Mouse (Mus musculus) CH12.LX (cell line): Measurements from ENCODE around the gene Larp4. TPM values are rescaled to one million over a fixed set of nuclear protein-coding genes. Genes with fewer than 3 reads are reported as not detected.

Experiments
- DNase-seq: peaks from one replicate; pipeline ENCODE4 v3.0.0-alpha.2; 2013; ENCODE audit errors: extremely low read depth
- H3K27ac ChIP-seq: 2 replicates; pipeline ENCODE4 v1.5.1; 2012; ENCODE audit warnings: low read depth, mild to moderate bottlenecking, control low read depth, moderate library complexity; ENCODE audit not compliant: insufficient read depth
- H3K27me3 ChIP-seq: replicated peaks from 2 replicates; pipeline ENCODE3; 2012; ENCODE audit warnings: inconsistent platforms
- H3K36me3 ChIP-seq, 2 experiments: replicated peaks in 1 of 2; 2 replicates each; pipeline versions ENCODE3 to v1.6.1; 2012; ENCODE audit warnings: inconsistent platforms in 1 of 2, low read length in 1 of 2, mild to moderate bottlenecking in 1 of 2, mixed read lengths in 1 of 2, moderate library complexity in 1 of 2; ENCODE audit not compliant: control insufficient read depth in 1 of 2, insufficient read depth in 1 of 2
- H3K4me1 ChIP-seq, 2 experiments: 2 replicates each; pipeline ENCODE4 v1.6.1; 2012; ENCODE audit warnings: inconsistent platforms in 1 of 2, moderate library complexity in 1 of 2; ENCODE audit not compliant: insufficient read depth in 2 of 2, control insufficient read depth in 1 of 2
- H3K4me2 ChIP-seq: 2 replicates; pipeline ENCODE4 v1.6.1; 2012; ENCODE audit warnings: low read depth, mild to moderate bottlenecking, control low read depth; ENCODE audit not compliant: poor library complexity, insufficient read depth, severe bottlenecking
- H3K4me3 ChIP-seq, 3 experiments: fragments of 150-350 bp in 1 of 3; sonication (generic) in 1 of 3; replicated peaks in 1 of 3; 2 replicates each; pipeline versions ENCODE3 to v1.5.1; 2011 to 2012; ENCODE audit warnings: low read depth in 2 of 3, low read length in 2 of 3, mild to moderate bottlenecking in 2 of 3, moderate library complexity in 2 of 3, control low read depth in 1 of 3, improper control_type of control experiment in 1 of 3, inconsistent platforms in 1 of 3, mixed read lengths in 1 of 3; ENCODE audit not compliant: poor library complexity in 1 of 3
- H3K79me2 ChIP-seq: replicated peaks from 2 replicates; pipeline ENCODE4 v1.6.1; 2012; ENCODE audit warnings: mild to moderate bottlenecking, moderate library complexity; ENCODE audit not compliant: control insufficient read depth, poor library complexity, insufficient read depth, severe bottlenecking; ENCODE audit errors: extremely low read depth
- H3K9ac ChIP-seq: 2 replicates; pipeline ENCODE4 v1.6.1; 2012; ENCODE audit warnings: low read depth, mild to moderate bottlenecking, control low read depth, moderate library complexity; ENCODE audit not compliant: insufficient read depth
- H3K9me3 ChIP-seq: replicated peaks from 2 replicates; pipeline ENCODE3; 2012; ENCODE audit warnings: low read length, inconsistent platforms, mixed read lengths
- BHLHE40 ChIP-seq: IDR thresholded peaks from 2 replicates; pipeline ENCODE4 v1.6.1; 2011; ENCODE audit warnings: mild to moderate bottlenecking, low read depth, low read length, improper control_type of control experiment
- CHD1 ChIP-seq: IDR thresholded peaks from 2 replicates; pipeline ENCODE4 v1.6.1; 2012; ENCODE audit warnings: low read depth, low read length, improper control_type of control experiment, inconsistent platforms
- CHD2 ChIP-seq: IDR thresholded peaks from 2 replicates; pipeline ENCODE4 v1.6.1; 2011; ENCODE audit warnings: low read length, improper control_type of control experiment
- E2F4 ChIP-seq: IDR thresholded peaks from 2 replicates; pipeline ENCODE4 v1.6.1; 2011; ENCODE audit warnings: low read depth, low read length, improper control_type of control experiment; ENCODE audit not compliant: insufficient replicate concordance
- ELF1 ChIP-seq: IDR thresholded peaks from 2 replicates; pipeline ENCODE4 v1.6.1; 2014; ENCODE audit warnings: low read depth, mild to moderate bottlenecking, inconsistent platforms, low read length, improper control_type of control experiment
- EP300 ChIP-seq: IDR thresholded peaks from 2 replicates; pipeline ENCODE4 v1.6.1; 2011; ENCODE audit warnings: low read length, improper control_type of control experiment
- HCFC1 ChIP-seq: IDR thresholded peaks from 2 replicates; pipeline ENCODE4 v1.6.1; 2012; ENCODE audit warnings: low read depth, mild to moderate bottlenecking, inconsistent platforms, low read length, improper control_type of control experiment
- JUND ChIP-seq: conservative IDR thresholded peaks from 2 replicates; pipeline ENCODE4 v1.6.1; 2011; ENCODE audit warnings: low read depth, low read length, improper control_type of control experiment
- MAFK ChIP-seq: IDR thresholded peaks from 2 replicates; pipeline ENCODE4 v1.6.1; 2011; ENCODE audit warnings: low read length, improper control_type of control experiment; ENCODE audit not compliant: insufficient replicate concordance
- MAX ChIP-seq: IDR thresholded peaks from 2 replicates; pipeline ENCODE4 v1.6.1; 2011; ENCODE audit warnings: low read length, improper control_type of control experiment
- MXI1 ChIP-seq: IDR thresholded peaks from 2 replicates; pipeline ENCODE4 v1.6.1; 2011; ENCODE audit warnings: mild to moderate bottlenecking, low read depth, low read length, improper control_type of control experiment
- MYC ChIP-seq: IDR thresholded peaks from 2 replicates; pipeline ENCODE4 v1.6.1; 2011; ENCODE audit warnings: low read depth, mild to moderate bottlenecking, improper control_type of control experiment, low read length
- NELFE ChIP-seq: IDR thresholded peaks from 2 replicates; pipeline ENCODE4 v1.6.1; 2011; ENCODE audit warnings: low read depth, low read length, improper control_type of control experiment
- NRF1 ChIP-seq: IDR thresholded peaks from 2 replicates; pipeline ENCODE4 v1.6.1; 2014; ENCODE audit warnings: low read depth, mild to moderate bottlenecking, inconsistent platforms, low read length, improper control_type of control experiment, moderate library complexity
- PAX5 ChIP-seq: IDR thresholded peaks from 2 replicates; pipeline ENCODE4 v1.6.1; 2012; ENCODE audit warnings: low read length, inconsistent platforms, mixed read lengths
- POLR2A ChIP-seq: IDR thresholded peaks from 2 replicates; pipeline ENCODE4 v1.6.1; 2011; ENCODE audit warnings: low read depth, mild to moderate bottlenecking, improper control_type of control experiment, low read length
- POLR2AphosphoS2 ChIP-seq: IDR thresholded peaks from 2 replicates; pipeline ENCODE4 v1.6.1; 2011; ENCODE audit warnings: low read depth, low read length, improper control_type of control experiment
- RAD21 ChIP-seq: IDR thresholded peaks from 2 replicates; pipeline ENCODE4 v1.6.1; 2011; ENCODE audit warnings: low read depth, mild to moderate bottlenecking, low read length, improper control_type of control experiment, moderate library complexity
- SMC3 ChIP-seq: IDR thresholded peaks from 2 replicates; pipeline ENCODE4 v1.6.1; 2011; ENCODE audit warnings: low read depth, low read length, improper control_type of control experiment
- TCF12 ChIP-seq: IDR thresholded peaks from 2 replicates; pipeline ENCODE4 v1.6.1; 2014; ENCODE audit warnings: low read depth, mild to moderate bottlenecking, inconsistent platforms, low read length, improper control_type of control experiment
- UBTF ChIP-seq: IDR thresholded peaks from 2 replicates; pipeline ENCODE4 v1.6.1; 2012; ENCODE audit warnings: low read depth, mild to moderate bottlenecking, inconsistent platforms, low read length, improper control_type of control experiment, moderate library complexity
- USF2 ChIP-seq: conservative IDR thresholded peaks from 2 replicates; pipeline ENCODE4 v1.6.1; 2011; ENCODE audit warnings: low read depth, low read length, improper control_type of control experiment
- ZC3H11A ChIP-seq: IDR thresholded peaks from 2 replicates; pipeline ENCODE4 v1.6.1; 2012; ENCODE audit warnings: low read depth, mild to moderate bottlenecking, inconsistent platforms, low read length, improper control_type of control experiment
- ZKSCAN1 ChIP-seq: IDR thresholded peaks from 2 replicates; pipeline ENCODE4 v1.6.1; 2012; ENCODE audit warnings: low read depth, inconsistent platforms, low read length, improper control_type of control experiment, borderline replicate concordance
- ZNF384 ChIP-seq: IDR thresholded peaks from 2 replicates; pipeline ENCODE4 v1.6.1; 2012; ENCODE audit warnings: low read depth, low read length, improper control_type of control experiment, inconsistent platforms
- dilution Hi-C: fragments of 300-500 bp; cut with MboI; formaldehyde crosslinking; loops from 2 replicates; pipeline ENCODE4 v1.14.3; 2020; ENCODE audit warnings: low sequenced_read_pairs; ENCODE audit not compliant: extremely low pct_unique_long_range_greater_than_20kb, extremely low pct_ligation_motif_present
- in situ Hi-C: fragments of 300-500 bp; cut with MboI; formaldehyde crosslinking; loops from 3 replicates; pipeline ENCODE4 v1.14.3; 2019; ENCODE audit warnings: low sequenced_read_pairs, low pct_ligation_motif_present, low pct_unique_long_range_greater_than_20kb, mixed read lengths
- polyA plus RNA-seq: library from polyadenylated mRNA; unstranded; fragments of >175 nt; gene quantifications from 2 replicates; pipeline ENCODE4 v1.2.1, GENCODE M21; 2012; ENCODE audit warnings: low read depth; ENCODE audit not compliant: insufficient read length
- total RNA-seq, 2 experiments: library from RNA; depleted of rRNA; stranded (reverse); fragments of 300-350 nt in 1 of 2; fragments of >200 nt in 1 of 2; gene quantifications; 2 replicates each; pipeline ENCODE4 v1.2.3; 2012 to 2014

The Larp4 gene
- total and polyA plus RNA-seq, 3 experiments, result 81.9 to 135 (median 96.3) TPM

DNA sequence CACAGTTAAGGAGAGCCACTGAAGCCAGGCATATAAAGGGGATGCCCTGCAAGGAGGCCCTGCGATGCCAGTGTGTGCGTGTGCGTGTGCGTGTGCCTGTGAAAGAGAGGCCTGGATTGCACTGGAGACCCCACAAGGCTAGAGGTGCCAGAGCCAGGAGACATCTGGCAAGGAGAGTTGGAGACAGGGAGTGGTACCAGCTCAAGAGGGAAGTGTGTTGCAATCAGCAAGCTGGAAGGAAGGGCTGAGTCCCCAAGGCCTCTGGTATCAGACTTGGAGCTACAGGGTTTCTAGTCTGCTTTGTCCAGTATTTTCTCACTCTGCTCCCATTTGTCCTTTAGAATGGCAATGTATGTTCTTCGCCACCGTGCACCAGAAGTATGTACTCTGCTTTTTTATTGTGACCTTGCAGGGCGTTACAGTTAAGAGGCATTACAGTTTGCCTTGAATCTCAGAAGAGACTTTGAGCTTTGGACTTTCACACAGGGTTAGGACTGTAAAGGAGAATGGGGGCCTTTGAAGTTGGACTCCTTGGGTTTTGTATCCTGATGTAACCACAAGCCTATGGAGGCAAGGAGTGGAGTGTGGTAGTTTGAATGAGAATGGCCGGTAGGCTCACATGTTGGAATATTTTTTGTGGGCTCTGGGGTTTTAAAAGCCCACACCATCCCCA is 4.6 kb upstream of the Larp4 start:
- dilution Hi-C loops, result no loop called here
- no peaks in the 10 kb centered on the region for H3K36me3 ChIP-seq
- H3K27me3 ChIP-seq, result peaks cover 10% of the 10 kb centered on the region
- TF ChIP-seq JUND, result no peak
- no peak for TF ChIP-seq PAX5
- TF ChIP-seq ZC3H11A, result no peak
- no peak for TF ChIP-seq MAFK
- TF ChIP-seq NELFE, result no peak
- no peak for TF ChIP-seq TCF12
- TF ChIP-seq CHD2, result no peak
- TF ChIP-seq USF2, result no peak
- TF ChIP-seq MAX, result no peak
- TF ChIP-seq BHLHE40, result no peak
- no peak for TF ChIP-seq CHD1
- no peak for TF ChIP-seq UBTF
- DNase-seq, result no peak
- H3K4me2 ChIP-seq, result no peak overlapping the region
- no peak overlapping the region for H3K27ac ChIP-seq
- no peak overlapping the region for H3K9ac ChIP-seq
- H3K9me3 ChIP-seq, result no peaks in the 10 kb centered on the region
- no peak overlapping the region for H3K4me3 ChIP-seq
- no peaks in the 10 kb centered on the region for H3K79me2 ChIP-seq
- in situ Hi-C loops, result no loop called here
- no peaks in the 10 kb centered on the region for H3K4me1 ChIP-seq

DNA sequence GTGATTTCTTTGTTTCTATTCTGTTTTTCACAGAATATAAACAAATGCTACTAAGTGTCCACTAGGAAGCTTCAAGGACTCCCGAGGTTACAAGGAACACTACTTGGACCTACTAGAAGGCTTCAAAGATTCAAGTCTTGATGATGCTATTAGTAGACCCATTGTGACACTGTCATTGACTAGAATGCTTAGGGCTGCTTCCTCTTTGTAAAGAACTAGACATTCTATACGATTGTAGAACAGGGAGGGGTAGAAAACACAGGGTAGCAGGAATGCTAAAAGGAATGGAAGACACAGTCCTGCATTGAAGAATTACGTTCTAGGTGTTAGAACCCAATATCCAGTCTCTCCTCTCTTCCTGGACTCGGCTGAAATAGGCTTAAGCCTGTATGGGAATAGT is 2.9 kb upstream of the Larp4 start, which contains the start of gene Fam186a:
Gene Fam186a (minus strand): TSS at position 101 of the 400 bp plus-strand sequence.
- Histone ChIP-seq H3K27ac (no peak within 1 kb of the TSS), H3K4me3 (no peak within 1 kb of the TSS), H3K9ac (no peak within 1 kb of the TSS), H3K9me3 (no peaks in the 10 kb centered on the region), H3K36me3 (no peaks in the 10 kb centered on the region), H3K4me2 (no peak within 1 kb of the TSS), H3K27me3 (peaks cover 7% of the 10 kb centered on the region), H3K4me1 (peaks cover 0 to 14% of the 10 kb centered on the region in 2 experiments; a peak in 2 of 4 replicates), H3K79me2 (no peaks in the 10 kb centered on the region)
- dilution Hi-C loops (no loop called here), in situ Hi-C loops (no loop called here)
- TF ChIP-seq E2F4 (no peak), POLR2A (no peak)
- DNase-seq, result no peak

GRCm38 (mm10) chr15:99970606-99971005 is 741 bp downstream of the Larp4 start:
- Histone ChIP-seq H3K27ac (no peak overlapping the region), H3K79me2 (peaks cover 27% of the 10 kb centered on the region), H3K9ac (no peak overlapping the region), H3K36me3 (peaks cover 0 to 3% of the 10 kb centered on the region in 2 experiments), H3K4me3 (no peak overlapping the region), H3K4me1 (peaks cover 0 to 30% of the 10 kb centered on the region in 2 experiments; a peak in 2 of 4 replicates), H3K27me3 (no peaks in the 10 kb centered on the region), H3K9me3 (no peaks in the 10 kb centered on the region)
- dilution Hi-C loops (no loop called here), in situ Hi-C loops (no loop called here)
- no peak for DNase-seq
- no peak for TF ChIP-seq CHD1
- TF ChIP-seq HCFC1, result no peak
- no peak for TF ChIP-seq EP300
- TF ChIP-seq ZKSCAN1, result no peak
- no peak for TF ChIP-seq MAX
- no peak for TF ChIP-seq JUND
- no peak for TF ChIP-seq UBTF
- TF ChIP-seq ZC3H11A, result no peak
- no peak for TF ChIP-seq POLR2AphosphoS2
- TF ChIP-seq POLR2A, result no peak
- no peak for TF ChIP-seq MYC
- no peak for TF ChIP-seq RAD21
- no peak for TF ChIP-seq ZNF384
- TF ChIP-seq SMC3, result no peak
- no peak for TF ChIP-seq NELFE
- TF ChIP-seq ELF1, result no peak
- TF ChIP-seq NRF1, result no peak
- TF ChIP-seq MXI1, result no peak
- TF ChIP-seq, all 38 proteins: peak for 0
- no peak overlapping the region for H3K4me2 ChIP-seq
